12 mouse cellular contexts compared by ENCODE assay signal in the genomic region with DNA sequence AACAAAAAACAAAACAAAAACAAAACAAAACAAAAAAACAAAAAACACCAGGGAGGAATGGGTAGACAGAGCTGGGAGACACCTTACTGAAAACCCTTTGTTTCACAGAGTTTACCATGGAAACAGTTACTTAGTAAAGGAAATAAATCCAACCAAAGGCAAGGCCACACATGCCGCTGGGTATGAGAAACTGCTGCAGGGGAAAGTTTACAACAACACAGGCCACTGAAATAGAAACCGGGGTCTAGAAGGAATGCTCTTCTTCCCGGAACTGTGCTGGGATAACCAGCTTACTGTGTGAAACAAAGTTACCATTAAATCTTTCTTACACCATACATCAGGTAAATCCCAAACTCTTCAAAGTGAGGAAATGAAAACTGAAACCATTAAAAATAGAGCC. TPM values are rescaled to one million over a fixed set of nuclear protein-coding genes. Genes with fewer than 3 reads are reported as not detected.
DNase-seq lines count a peak whose midpoint lies in the region; ATAC-seq and TF ChIP-seq lines count a peak whose summit lies in the region.
"Had no signal": no experiment of that assay in that cellular context is flagged by ENCODE, and none has a peak within 500 bp of the region (broad histone marks: within the 10 kb centered on the region; RNA-seq: fewer than 3 reads in every experiment).

No protein-coding gene starts in this region.

- TF ChIP-seq CTCF in heart, postnatal 0 days (IDR thresholded peaks at IDR 0.05; ENCODE audit: low read depth) = no peak
- no peak for TF ChIP-seq CTCF in midbrain, postnatal 0 days (IDR thresholded peaks at IDR 0.05)
- TF ChIP-seq CTCF in embryonic fibroblast, embryonic 13.5 days (IDR thresholded peaks at IDR 0.05; ENCODE audit: borderline replicate concordance, insufficient read depth, low read length) = no peak

- TF ChIP-seq POLR2A in embryonic fibroblast, embryonic 13.5 days (IDR thresholded peaks at IDR 0.05; ENCODE audit: low read depth, low read length) = no peak

- TF ChIP-seq EP300 in heart, postnatal 0 days (IDR thresholded peaks at IDR 0.05; ENCODE audit: low read depth) = no peak

- peak overlapping the region; percentile 86 for H3K27ac ChIP-seq in heart, postnatal 0 days (ENCODE audit: low read depth)
- 0 out of 2 replicates have a peak overlapping the region, but pooled peaks have one; percentile 26 for H3K27ac ChIP-seq in midbrain, postnatal 0 days (ENCODE audit: low read depth, low read length)
- H3K27ac ChIP-seq in midbrain, embryonic 11.5 days (ENCODE audit: low read depth, low read length) = no peak overlapping the region
- peak overlapping the region; percentile 78 for H3K27ac ChIP-seq in embryonic fibroblast, embryonic 13.5 days (ENCODE audit: insufficient read depth, low read length)
- peak overlapping the region; percentile 73 for H3K27ac ChIP-seq in stomach, embryonic 15.5 days
- H3K27ac ChIP-seq: liver, embryonic 14.5 days; midbrain, embryonic 15.5 days had no signal

- H3K4me2 ChIP-seq in heart, postnatal 0 days (ENCODE audit: low read depth, low read length) = peak overlapping the region; percentile 26; the same call in 1 of the 2 replicates
- H3K4me2 ChIP-seq in midbrain, postnatal 0 days (ENCODE audit: low read depth, low read length, poor library complexity, severe bottlenecking) = no peak overlapping the region
- no peak overlapping the region for H3K4me2 ChIP-seq in midbrain, embryonic 11.5 days
- H3K4me2 ChIP-seq in stomach, embryonic 15.5 days = no peak overlapping the region
- H3K4me2 ChIP-seq: midbrain, embryonic 15.5 days had no signal

- H3K27me3 ChIP-seq in heart, postnatal 0 days (ENCODE audit: control insufficient read depth, insufficient read depth, low read length) = no peaks in the 10 kb centered on the region
- no peaks in the 10 kb centered on the region for H3K27me3 ChIP-seq in midbrain, postnatal 0 days (ENCODE audit: insufficient read depth, low read length)
- no peaks in the 10 kb centered on the region for H3K27me3 ChIP-seq in midbrain, embryonic 11.5 days (ENCODE audit: control insufficient read depth, insufficient read depth, low read length)
- no peaks in the 10 kb centered on the region for H3K27me3 ChIP-seq in stomach, embryonic 15.5 days (replicated peaks)
- H3K27me3 ChIP-seq: midbrain, embryonic 15.5 days had no signal

- DNase-seq in heart, postnatal 0 days (ENCODE audit: low spot score) = no peak
- DNase-seq in heart, postnatal 4 days = no peak
- no peak for DNase-seq in midbrain, postnatal 0 days (ENCODE audit: low spot score)
- no peak for DNase-seq in midbrain, embryonic 11.5 days (ENCODE audit: low spot score, missing footprints)
- no peak for DNase-seq in urinary bladder, postnatal 25 days (ENCODE audit: low spot score)
- DNase-seq: cerebellum, adult 18-20 months had no signal

- peak overlapping the region; percentile 23; the same call in 1 of the 2 replicates for H3K9ac ChIP-seq in heart, postnatal 0 days (replicated peaks; ENCODE audit: low read depth, low read length)
- no peak overlapping the region for H3K9ac ChIP-seq in midbrain, postnatal 0 days (replicated peaks; ENCODE audit: low read length, poor library complexity, severe bottlenecking)
- no peak overlapping the region for H3K9ac ChIP-seq in midbrain, embryonic 11.5 days (ENCODE audit: low read length)
- no peak overlapping the region for H3K9ac ChIP-seq in stomach, embryonic 15.5 days
- H3K9ac ChIP-seq: liver, embryonic 14.5 days; midbrain, embryonic 15.5 days had no signal

- peaks cover under 1% of the 10 kb centered on the region; the same call in 1 of the 2 replicates for H3K36me3 ChIP-seq in heart, postnatal 0 days (replicated peaks; ENCODE audit: control insufficient read depth, insufficient read depth, low read length)
- H3K36me3 ChIP-seq in midbrain, postnatal 0 days (ENCODE audit: insufficient read depth, low read length) = peaks cover 11% of the 10 kb centered on the region; the same call in 1 of the 2 replicates
- peaks cover 14% of the 10 kb centered on the region; the same call in 1 of the 2 replicates for H3K36me3 ChIP-seq in midbrain, embryonic 11.5 days (ENCODE audit: control insufficient read depth, insufficient read depth, low read length)
- H3K36me3 ChIP-seq in stomach, embryonic 15.5 days = peaks cover 6% of the 10 kb centered on the region; the same call in 1 of the 2 replicates
- H3K36me3 ChIP-seq: midbrain, embryonic 15.5 days had no signal

- no peak for ATAC-seq in heart, postnatal 0 days (ENCODE audit: insufficient read depth, low read depth)
- ATAC-seq in midbrain, postnatal 0 days (ENCODE audit: low FRiP score) = no peak
- ATAC-seq in midbrain, embryonic 11.5 days (ENCODE audit: low FRiP score) = no peak
- no peak for ATAC-seq in stomach, embryonic 15.5 days (ENCODE audit: insufficient read depth, low FRiP score, low read depth)
- no peak for ATAC-seq in frontal cortex, adult (ENCODE audit: low TSS enrichment)
- ATAC-seq: midbrain, embryonic 15.5 days had no signal

- WGBS in heart, postnatal 0 days = 14% methylated on average over 3 of the region's 3 CpGs
- 44% methylated on average over 3 of the region's 3 CpGs for WGBS in midbrain, postnatal 0 days
- WGBS in midbrain, embryonic 11.5 days = 84% methylated on average over 3 of the region's 3 CpGs
- WGBS in stomach, embryonic 15.5 days = 28% methylated on average over 3 of the region's 3 CpGs

- peaks cover 73% of the 10 kb centered on the region for H3K4me1 ChIP-seq in heart, postnatal 0 days (ENCODE audit: control insufficient read depth, insufficient read depth)
- 0 out of 2 replicates have a peak, but pooled peaks cover 6% of the 10 kb centered on the region for H3K4me1 ChIP-seq in midbrain, postnatal 0 days (ENCODE audit: insufficient read depth, low read length)
- H3K4me1 ChIP-seq in midbrain, embryonic 11.5 days (ENCODE audit: control insufficient read depth, insufficient read depth, low read length) = no peaks in the 10 kb centered on the region
- H3K4me1 ChIP-seq in embryonic fibroblast, embryonic 13.5 days (ENCODE audit: control insufficient read depth, insufficient read depth, low read length) = peaks cover 26% of the 10 kb centered on the region
- H3K4me1 ChIP-seq in stomach, embryonic 15.5 days = peaks cover 64% of the 10 kb centered on the region

- no peak overlapping the region for H3K4me3 ChIP-seq in heart, postnatal 0 days (ENCODE audit: low read depth, low read length)
- H3K4me3 ChIP-seq in midbrain, postnatal 0 days (ENCODE audit: low read depth, low read length) = no peak overlapping the region
- no peak overlapping the region for H3K4me3 ChIP-seq in midbrain, embryonic 11.5 days (ENCODE audit: low read depth, low read length)
- no peak overlapping the region for H3K4me3 ChIP-seq in embryonic fibroblast, embryonic 13.5 days (ENCODE audit: insufficient read depth, low read length)
- H3K4me3 ChIP-seq in stomach, embryonic 15.5 days (replicated peaks) = no peak overlapping the region
- H3K4me3 ChIP-seq: midbrain, embryonic 15.5 days had no signal

- H3K9me3 ChIP-seq in heart, postnatal 0 days (replicated peaks; ENCODE audit: control insufficient read depth, low read length) = no peaks in the 10 kb centered on the region
- no peaks in the 10 kb centered on the region for H3K9me3 ChIP-seq in midbrain, postnatal 0 days (ENCODE audit: low read length)
- H3K9me3 ChIP-seq in midbrain, embryonic 11.5 days (ENCODE audit: control insufficient read depth, low read length) = no peaks in the 10 kb centered on the region
- no peaks in the 10 kb centered on the region for H3K9me3 ChIP-seq in stomach, embryonic 15.5 days
- H3K9me3 ChIP-seq: G1E; midbrain, embryonic 15.5 days had no signal

RNA-seq across cellular contexts. Expression of a gene that starts 20.3 kb away (rescaled TPM):
- 45.0 and 93.1 TPM in 2 replicates for total RNA-seq in heart, postnatal 0 days (2014; rRNA removed; ENCODE audit: low replicate concordance)
- polyA plus RNA-seq in heart, postnatal 0 days (2015; fragmentation: Nextera tagmentation; extraction: Ambion mirVana) = 61.7 and 62.0 TPM in 2 replicates
- total RNA-seq in heart, postnatal 4 days (2021) = 10 to 100 TPM; 84.6 to 91.3 TPM
- 117 and 163 TPM in 2 replicates for total RNA-seq in midbrain, postnatal 0 days (2014; rRNA removed)
- 121 and 134 TPM in 2 replicates for polyA plus RNA-seq in midbrain, postnatal 0 days (2015; fragmentation: Nextera tagmentation; extraction: Ambion mirVana)
- 677 and 693 TPM in 2 replicates for polyA plus RNA-seq in midbrain, embryonic 11.5 days (2014; fragmentation: Nextera tagmentation; extraction: Ambion mirVana)
- 88.5 and 92.1 TPM in 2 replicates for polyA plus RNA-seq in embryonic fibroblast, embryonic 13.5 days (2011; ENCODE audit: insufficient read length, low read depth, missing spikeins)
- polyA plus RNA-seq in stomach, embryonic 15.5 days (2015; fragmentation: Nextera tagmentation; extraction: Ambion mirVana) = 311 and 348 TPM in 2 replicates
